Mouse (Mus musculus) effector memory CD4-positive, alpha-beta T cell, adult 7 months (primary cell): Measurements from ENCODE around the gene Slc10a7. TPM values are rescaled to one million over a fixed set of nuclear protein-coding genes. Genes with fewer than 3 reads are reported as not detected.

Source experiments
- polyA plus RNA-seq: library from polyadenylated mRNA; unstranded; fragments of 100-300 nt; shearing (Covaris generic); gene quantifications from one replicate; pipeline ENCODE4 v1.2.1, GENCODE M21; 2017

The Slc10a7 gene
- 17.9 TPM for polyA plus RNA-seq

DNA sequence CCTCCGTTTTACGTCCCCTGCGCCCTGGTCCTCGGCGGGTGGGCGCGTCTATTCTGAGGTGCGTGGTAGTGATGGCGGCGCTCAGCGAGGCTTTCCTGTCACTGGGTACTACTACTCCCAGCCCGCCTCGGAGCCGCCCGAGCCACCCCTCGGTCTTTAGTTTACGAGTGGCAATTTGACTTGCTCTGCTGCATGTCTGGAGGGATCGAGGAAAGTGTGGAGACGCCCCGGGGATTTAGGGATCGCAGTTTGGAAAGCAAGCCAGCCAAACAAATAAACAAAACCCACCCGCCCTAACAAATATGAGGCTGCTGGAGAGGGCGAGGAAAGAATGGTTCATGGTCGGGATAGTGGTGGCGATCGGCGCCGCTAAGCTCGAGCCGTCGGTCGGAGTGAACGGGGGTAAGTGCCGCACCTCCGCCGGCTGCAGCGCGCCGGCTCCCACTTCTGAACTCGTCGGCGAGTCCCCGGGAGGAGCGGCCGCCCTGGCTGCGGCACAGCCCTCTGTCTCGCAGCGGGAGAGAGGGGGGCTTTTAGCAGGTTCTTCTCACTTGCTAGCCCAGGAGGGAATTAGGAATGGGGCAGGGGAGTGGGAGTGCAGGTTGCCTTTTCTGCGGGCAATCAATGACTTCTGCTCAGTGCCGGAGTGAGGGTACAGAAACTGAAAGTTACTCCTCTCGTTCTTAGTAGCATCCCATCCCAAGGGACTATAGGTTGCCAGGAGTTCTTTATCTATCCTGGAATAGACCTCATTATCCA, at the start of gene Slc10a7:
Gene Slc10a7, plus strand, starts transcription at position 74 of the 759 bp plus-strand sequence.

DNA sequence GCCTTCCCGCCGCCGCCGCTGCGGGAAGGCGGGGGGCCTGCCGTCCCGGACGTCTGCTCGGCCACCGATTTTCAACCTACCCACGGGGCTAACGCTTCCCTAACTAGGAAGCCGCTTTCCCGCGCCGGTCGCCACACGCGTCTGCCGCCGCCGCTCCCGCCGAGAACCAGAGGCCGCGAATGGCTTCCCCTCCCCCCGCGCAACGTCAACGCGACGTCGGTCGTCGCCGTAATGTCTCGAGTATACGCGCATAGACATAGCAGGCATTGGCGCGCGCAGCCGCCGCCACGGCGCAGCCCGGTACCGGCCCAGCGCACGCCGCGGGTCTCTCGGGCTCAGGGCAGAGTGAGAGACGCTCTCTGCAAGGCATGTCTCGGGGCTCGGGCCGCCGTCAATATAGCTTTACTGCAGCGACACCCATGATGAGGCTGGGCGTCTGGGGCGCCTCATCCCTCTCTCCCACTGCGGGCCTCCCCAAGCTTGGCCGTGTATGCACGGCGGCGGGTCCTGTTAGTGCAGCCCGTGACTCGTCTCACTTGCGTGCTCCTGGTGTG, 350 bp upstream of the Slc10a7 start, which contains the start of gene Rbmxl1:
Gene Rbmxl1, minus strand, starts transcription at position 180 of the 554 bp plus-strand sequence.

Other genes starting within 250 kb of the Slc10a7 start
- gene Pou4f2, start 72.7 kb upstream of the Slc10a7 start, polyA plus RNA-seq, result 0.12 TPM
- 66.8 TPM for gene Rbmxl1, start 448 bp upstream of the Slc10a7 start, polyA plus RNA-seq